Mouse (Mus musculus): ENCODE data around the gene 4932438A13Rik. TPM values are rescaled to one million over a fixed set of nuclear protein-coding genes. Genes with fewer than 3 reads are reported as not detected.

4932438A13Rik gene
- polyA plus RNA-seq, 1 experiment = 32.8 TPM

GRCm38 (mm10) chr3:36905372-36905771 is 42.5 kb downstream of the 4932438A13Rik start:
- Histone ChIP-seq H3K4me3 (ENCODE audit: insufficient read depth, low read length) (no peak overlapping the region), H3K27ac (ENCODE audit: insufficient read depth, low read depth, low read length) (no peak overlapping the region), H3K4me1 (ENCODE audit: control insufficient read depth, insufficient read depth, low read length) (no peaks in the 10 kb centered on the region)
- TF ChIP-seq CTCF (IDR thresholded peaks at IDR 0.05; ENCODE audit: low read depth, low read length) = no peak
- TF ChIP-seq POLR2A (IDR thresholded peaks at IDR 0.05; ENCODE audit: borderline replicate concordance, low read depth, low read length) = no peak

- no peaks in the 10 kb centered on the region for H3K4me1 ChIP-seq (ENCODE audit: control insufficient read depth, insufficient read depth, low read length)
- no peak overlapping the region for H3K27ac ChIP-seq (ENCODE audit: insufficient read depth, low read depth, low read length)
- TF ChIP-seq CTCF (IDR thresholded peaks at IDR 0.05; ENCODE audit: low read depth, low read length) (no peak), POLR2A (IDR thresholded peaks at IDR 0.05; ENCODE audit: borderline replicate concordance, low read depth, low read length) (no peak)
- no peak overlapping the region for H3K4me3 ChIP-seq (ENCODE audit: insufficient read depth, low read length)
Measured at GRCm38 (mm10) chr3:36917832-36918231, 54.9 kb downstream of the 4932438A13Rik start.

DNA sequence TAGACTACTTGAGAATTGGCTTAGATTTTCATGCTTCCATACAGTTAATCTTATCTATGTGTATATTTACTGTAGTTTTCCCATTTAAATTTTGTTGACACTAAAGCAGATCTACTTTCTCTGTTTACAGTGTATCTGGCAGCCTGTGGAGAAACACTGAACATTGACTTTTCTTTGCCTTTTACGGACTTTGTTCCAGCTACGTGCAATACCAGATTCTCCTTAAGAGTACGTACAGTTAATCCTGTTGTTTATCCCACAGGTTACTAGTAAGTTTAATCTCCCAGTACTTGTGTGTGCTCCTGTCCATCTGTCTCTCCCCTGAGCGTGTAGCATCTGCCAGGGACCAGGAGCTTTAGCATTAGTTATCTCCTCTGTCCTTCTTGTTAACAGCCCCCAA is 55.4 kb downstream of the 4932438A13Rik start:
- Histone ChIP-seq H3K27ac (ENCODE audit: insufficient read depth, low read depth, low read length) (no peak overlapping the region), H3K4me1 (ENCODE audit: control insufficient read depth, insufficient read depth, low read length) (no peaks in the 10 kb centered on the region), H3K4me3 (ENCODE audit: insufficient read depth, low read length) (no peak overlapping the region)
- no peak for TF ChIP-seq POLR2A (IDR thresholded peaks at IDR 0.05; ENCODE audit: borderline replicate concordance, low read depth, low read length)
- TF ChIP-seq CTCF (IDR thresholded peaks at IDR 0.05; ENCODE audit: low read depth, low read length) = no peak

DNA sequence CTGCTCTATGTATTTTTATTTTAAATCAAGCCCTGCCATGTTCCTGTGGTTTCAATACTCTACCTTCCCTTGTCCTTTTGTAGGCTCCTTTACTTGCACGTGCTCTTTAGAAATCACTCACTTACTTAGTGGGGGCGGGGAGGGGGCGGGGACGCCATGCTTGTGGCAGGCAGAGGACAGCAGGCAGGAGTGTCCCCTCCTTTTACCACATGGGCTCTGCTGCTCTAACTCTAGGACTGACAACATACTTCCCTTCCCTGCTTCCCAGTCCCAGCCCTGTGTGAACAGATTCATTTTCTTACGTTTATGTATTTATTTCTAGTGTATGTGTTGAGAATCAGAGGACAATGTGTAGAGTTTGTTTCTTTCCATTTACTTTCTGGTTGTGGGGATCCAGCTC is 78.7 kb downstream of the 4932438A13Rik start:
- no peak for TF ChIP-seq POLR2A (IDR thresholded peaks at IDR 0.05; ENCODE audit: borderline replicate concordance, low read depth, low read length)
- TF ChIP-seq CTCF (IDR thresholded peaks at IDR 0.05; ENCODE audit: low read depth, low read length) = no peak
- peaks cover 18% of the 10 kb centered on the region for H3K4me1 ChIP-seq (ENCODE audit: control insufficient read depth, insufficient read depth, low read length)
- H3K27ac ChIP-seq (ENCODE audit: insufficient read depth, low read depth, low read length) = 0 out of 2 replicates have a peak overlapping the region, but pooled peaks have one; percentile 27
- H3K4me3 ChIP-seq (ENCODE audit: insufficient read depth, low read length) = no peak overlapping the region

- TF ChIP-seq POLR2A (IDR thresholded peaks at IDR 0.05; ENCODE audit: borderline replicate concordance, low read depth, low read length) = no peak
- TF ChIP-seq CTCF (IDR thresholded peaks at IDR 0.05; ENCODE audit: low read depth, low read length) = no peak
- H3K4me3 ChIP-seq (ENCODE audit: insufficient read depth, low read length) = no peak overlapping the region
- no peak overlapping the region for H3K27ac ChIP-seq (ENCODE audit: insufficient read depth, low read depth, low read length)
- peaks cover 18% of the 10 kb centered on the region for H3K4me1 ChIP-seq (ENCODE audit: control insufficient read depth, insufficient read depth, low read length)
Measured at GRCm38 (mm10) chr3:36942108-36942507, 79.2 kb downstream of the 4932438A13Rik start.

DNA sequence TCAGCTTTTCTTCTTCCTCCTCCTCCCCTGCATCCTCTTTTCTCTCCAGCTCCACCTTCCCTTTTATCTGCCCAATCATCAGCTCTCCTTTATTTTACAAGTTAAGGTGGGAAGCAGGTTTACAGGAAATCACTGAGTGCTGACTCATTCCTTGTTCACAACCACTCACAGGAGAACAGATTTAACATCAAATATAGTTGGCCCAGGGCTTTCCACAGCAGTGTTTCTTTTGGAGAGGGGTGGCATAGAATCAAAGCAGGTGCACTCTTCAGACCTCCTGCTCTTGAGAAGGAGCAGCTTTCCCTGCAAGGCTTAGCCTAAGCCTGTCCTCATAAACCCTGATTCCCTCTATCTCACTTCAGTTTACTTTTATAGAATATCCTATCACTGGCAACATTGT is 80.8 kb downstream of the 4932438A13Rik start:
- Histone ChIP-seq H3K4me1 (ENCODE audit: control insufficient read depth, insufficient read depth, low read length) (peaks cover 18% of the 10 kb centered on the region), H3K4me3 (ENCODE audit: insufficient read depth, low read length) (no peak overlapping the region), H3K27ac (ENCODE audit: insufficient read depth, low read depth, low read length) (no peak overlapping the region)
- TF ChIP-seq CTCF (IDR thresholded peaks at IDR 0.05; ENCODE audit: low read depth, low read length) (no peak), POLR2A (IDR thresholded peaks at IDR 0.05; ENCODE audit: borderline replicate concordance, low read depth, low read length) (no peak)

GRCm38 (mm10) chr3:37037979-37038378 is 175.1 kb downstream of the 4932438A13Rik start:
- H3K4me1 ChIP-seq (ENCODE audit: control insufficient read depth, insufficient read depth, low read length) = peaks cover 7% of the 10 kb centered on the region; the same call in 1 of the 2 replicates
- peak overlapping the region; percentile 34; the same call in 1 of the 2 replicates for H3K27ac ChIP-seq (ENCODE audit: insufficient read depth, low read depth, low read length)
- no peak overlapping the region for H3K4me3 ChIP-seq (ENCODE audit: insufficient read depth, low read length)
- TF ChIP-seq POLR2A (IDR thresholded peaks at IDR 0.05; ENCODE audit: borderline replicate concordance, low read depth, low read length) (no peak), CTCF (IDR thresholded peaks at IDR 0.05; ENCODE audit: low read depth, low read length) (no peak)

DNA sequence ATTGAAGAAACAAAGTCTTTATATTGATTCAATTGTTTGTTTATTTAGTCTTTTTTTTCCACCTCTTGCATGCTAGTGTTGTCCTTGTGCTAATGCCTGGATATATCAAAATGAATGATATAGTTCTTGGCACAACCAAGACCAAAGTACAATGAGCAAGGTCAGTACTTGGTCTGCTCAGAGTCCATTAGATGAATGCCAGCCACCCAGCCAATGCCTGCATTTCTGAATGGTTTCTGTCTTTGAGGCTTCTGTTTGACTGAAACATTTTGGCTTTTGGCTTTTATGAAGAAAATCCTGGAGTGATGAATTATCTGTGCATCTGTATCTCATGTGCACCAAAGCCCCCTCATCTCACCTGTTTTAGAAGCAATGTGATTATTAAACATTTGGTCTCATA is 176.9 kb downstream of the 4932438A13Rik start:
- TF ChIP-seq POLR2A (IDR thresholded peaks at IDR 0.05; ENCODE audit: borderline replicate concordance, low read depth, low read length) = no peak
- no peak for TF ChIP-seq CTCF (IDR thresholded peaks at IDR 0.05; ENCODE audit: low read depth, low read length)
- Histone ChIP-seq H3K4me1 (ENCODE audit: control insufficient read depth, insufficient read depth, low read length) (peaks cover 7% of the 10 kb centered on the region; the same call in 1 of the 2 replicates), H3K27ac (ENCODE audit: insufficient read depth, low read depth, low read length) (no peak overlapping the region), H3K4me3 (ENCODE audit: insufficient read depth, low read length) (no peak overlapping the region)

- H3K4me3 ChIP-seq (ENCODE audit: insufficient read depth, low read length) = no peak overlapping the region
- no peak for TF ChIP-seq CTCF (IDR thresholded peaks at IDR 0.05; ENCODE audit: low read depth, low read length)
- TF ChIP-seq POLR2A (IDR thresholded peaks at IDR 0.05; ENCODE audit: borderline replicate concordance, low read depth, low read length) = no peak
- no peak overlapping the region for H3K27ac ChIP-seq (ENCODE audit: insufficient read depth, low read depth, low read length)
- no peaks in the 10 kb centered on the region for H3K4me1 ChIP-seq (ENCODE audit: control insufficient read depth, insufficient read depth, low read length)
Measured at GRCm38 (mm10) chr3:37051491-37051890, 188.6 kb downstream of the 4932438A13Rik start.

GRCm38 (mm10) chr3:37063406-37063805 is 200.5 kb downstream of the 4932438A13Rik start, which contains the start of gene Adad1:
Adad1 (plus strand) TSS chr3:37063527.
- no peak within 1 kb of the TSS for H3K27ac ChIP-seq (ENCODE audit: insufficient read depth, low read depth, low read length)
- no peaks in the 10 kb centered on the region for H3K4me1 ChIP-seq (ENCODE audit: control insufficient read depth, insufficient read depth, low read length)
- H3K4me3 ChIP-seq (ENCODE audit: insufficient read depth, low read length) = no peak within 1 kb of the TSS
- TF ChIP-seq CTCF (IDR thresholded peaks at IDR 0.05; ENCODE audit: low read depth, low read length) (no peak), POLR2A (IDR thresholded peaks at IDR 0.05; ENCODE audit: borderline replicate concordance, low read depth, low read length) (no peak)

- no peak overlapping the region for H3K27ac ChIP-seq (ENCODE audit: insufficient read depth, low read depth, low read length)
- no peak for TF ChIP-seq POLR2A (IDR thresholded peaks at IDR 0.05; ENCODE audit: borderline replicate concordance, low read depth, low read length)
- peak; percentile 60; the same call in 1 of the 2 replicates for TF ChIP-seq CTCF (IDR thresholded peaks at IDR 0.05; ENCODE audit: low read depth, low read length)
- H3K4me3 ChIP-seq (ENCODE audit: insufficient read depth, low read length) = no peak overlapping the region
- H3K4me1 ChIP-seq (ENCODE audit: control insufficient read depth, insufficient read depth, low read length) = no peaks in the 10 kb centered on the region
Measured at GRCm38 (mm10) chr3:37073211-37073610, 210.3 kb downstream of the 4932438A13Rik start.
